Mouse (Mus musculus): Measurements from ENCODE around the gene Capn9.

- TF ChIP-seq POLR2A (IDR thresholded peaks at IDR 0.05; ENCODE audit: low read depth, low read length) = no peak
- no peak for TF ChIP-seq NRF1 (IDR thresholded peaks at IDR 0.05; ENCODE audit: low read depth, low read length)
- TF ChIP-seq ZKSCAN1 (IDR thresholded peaks at IDR 0.05; ENCODE audit: borderline replicate concordance, low read depth, low read length) = no peak
- TF ChIP-seq MYC (IDR thresholded peaks at IDR 0.05; ENCODE audit: low read depth, low read length) = no peak
- no peak for TF ChIP-seq E2F4 (IDR thresholded peaks at IDR 0.05; ENCODE audit: insufficient replicate concordance, low read depth, low read length)
- no peak for TF ChIP-seq GABPA (IDR thresholded peaks at IDR 0.05; ENCODE audit: insufficient replicate concordance, low read depth, low read length)
- no peak for TF ChIP-seq CTCF (conservative IDR thresholded peaks at IDR 0.05 in 1 of 2, IDR thresholded peaks at IDR 0.05 in 1 of 2; ENCODE audit: low read depth in 2 of 2, low read length in 2 of 2)
- no peak for TF ChIP-seq KAT2A (IDR thresholded peaks at IDR 0.05; ENCODE audit: insufficient replicate concordance, low read length)
- no peak for TF ChIP-seq TCF12 (IDR thresholded peaks at IDR 0.05; ENCODE audit: low read depth, low read length)
- no peak for TF ChIP-seq SIN3A (IDR thresholded peaks at IDR 0.05; ENCODE audit: low read length)
- TF ChIP-seq EP300 (IDR thresholded peaks at IDR 0.05; ENCODE audit: low read length) = no peak
Measured at GRCm38 (mm10) chr8:124630489-124630888, 54.6 kb downstream of the Capn9 start.

Data from CH12.LX (cell line).